Mouse (Mus musculus): ENCODE results near the gene Ddx27. TPM values are rescaled to one million over a fixed set of nuclear protein-coding genes. Genes with fewer than 3 reads are reported as not detected.

The Ddx27 gene
- total RNA-seq, 1 experiment from 2014 or later, result 123 TPM

DNA sequence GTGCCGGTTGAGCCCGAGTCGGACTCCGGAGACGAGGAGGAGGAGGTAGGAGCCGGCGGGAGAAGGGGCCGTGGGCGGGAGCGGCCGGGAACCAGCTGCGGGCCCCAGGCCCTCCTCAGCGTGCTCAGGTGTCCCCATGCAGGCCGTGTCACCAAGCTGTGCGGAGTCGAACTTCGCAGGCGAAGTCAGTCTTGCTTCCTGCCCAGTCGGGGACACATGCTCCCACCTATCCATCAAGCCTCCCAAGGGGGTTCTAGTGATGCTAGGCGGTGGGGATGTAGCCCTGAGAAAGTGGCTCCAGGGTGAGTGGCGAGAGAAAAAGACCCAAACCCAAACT lies 357 bp downstream of the Ddx27 start:
- ATAC-seq (replicated peaks; ENCODE audit: low read depth, poor library complexity, severe bottlenecking), result no peak

DNA sequence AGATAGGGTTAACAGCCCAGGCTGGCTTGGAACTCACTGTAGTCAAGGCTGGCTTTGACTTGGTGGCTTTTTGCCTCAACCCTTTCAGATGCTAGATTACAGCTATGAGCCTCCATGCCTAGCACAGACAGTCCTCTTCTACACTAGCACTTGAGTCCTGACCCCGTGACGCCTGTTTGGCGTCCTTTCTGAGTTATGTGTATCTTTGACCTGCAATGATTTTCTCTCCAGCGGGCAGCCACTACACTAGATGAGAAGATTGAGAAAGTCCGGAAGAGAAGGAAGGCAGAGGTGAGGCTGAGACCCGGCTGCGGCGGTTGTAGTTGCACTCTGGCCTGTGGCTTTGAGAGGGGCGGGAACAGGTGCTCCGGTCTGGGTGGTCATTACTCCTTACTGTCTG lies 4.4 kb downstream of the Ddx27 start:
- no peak for ATAC-seq (replicated peaks; ENCODE audit: low read depth, poor library complexity, severe bottlenecking)

DNA sequence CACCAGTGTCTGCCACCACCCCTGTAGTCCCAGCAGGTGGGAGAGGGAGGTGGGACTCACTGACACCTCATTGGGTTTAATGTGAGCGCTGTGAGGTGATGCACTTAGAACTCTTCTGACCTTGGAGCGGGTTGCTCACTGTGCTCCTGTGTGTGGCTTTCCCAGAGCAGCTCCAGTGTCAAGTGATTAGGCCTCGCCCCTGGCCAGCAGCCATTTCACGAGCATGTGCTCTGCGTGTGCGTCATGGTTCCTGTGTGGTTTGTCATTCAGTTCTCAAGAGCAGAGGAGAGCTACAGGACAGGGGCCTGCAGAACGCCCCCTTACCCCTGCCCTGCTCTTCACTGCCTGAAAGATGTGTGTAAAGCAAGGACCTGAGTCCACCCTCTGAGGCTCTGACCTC lies 13.6 kb downstream of the Ddx27 start:
- no peak for ATAC-seq (replicated peaks; ENCODE audit: low read depth, poor library complexity, severe bottlenecking)

DNA sequence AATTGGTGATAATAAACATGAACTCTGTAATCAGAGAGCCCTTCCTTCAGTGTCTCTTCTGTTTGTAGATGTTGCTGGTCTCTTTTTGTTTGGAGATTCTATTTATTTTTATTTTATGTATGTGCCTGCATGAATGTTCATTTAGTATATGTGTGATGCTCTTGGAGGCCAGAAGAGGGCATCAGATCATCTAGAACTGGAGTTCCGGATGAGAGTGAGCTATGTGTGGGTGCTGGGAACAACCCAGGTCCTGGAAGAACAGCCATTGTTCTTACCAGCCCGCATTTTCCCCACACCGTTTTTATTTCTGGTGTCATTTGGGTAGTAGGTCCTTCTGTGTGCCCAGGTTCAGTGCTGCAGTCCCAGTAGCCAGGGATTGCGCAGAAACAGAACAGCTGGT lies 15.5 kb downstream of the Ddx27 start:
- no peak for ATAC-seq (replicated peaks; ENCODE audit: low read depth, poor library complexity, severe bottlenecking)

DNA sequence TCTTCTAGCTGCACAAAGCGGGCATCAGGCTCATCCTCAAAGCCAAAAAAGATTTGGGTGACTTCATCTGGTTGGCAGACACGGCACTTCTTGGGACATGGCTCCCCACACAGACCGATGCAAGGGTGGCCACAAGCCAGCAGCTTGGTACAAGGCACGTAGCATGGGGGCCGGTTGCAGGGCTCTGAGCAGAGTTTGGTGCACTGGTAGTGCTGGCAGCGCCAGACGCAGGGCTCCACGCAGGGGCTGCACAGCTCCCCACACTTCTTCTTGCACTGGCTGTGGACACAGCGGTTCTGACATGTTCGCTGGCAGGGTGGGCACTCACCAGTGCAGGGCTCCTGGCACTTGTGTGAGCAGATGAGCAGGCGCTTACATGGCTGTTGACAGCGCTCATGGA lies 22.7 kb downstream of the Ddx27 start:
- ATAC-seq (replicated peaks; ENCODE audit: low read depth, poor library complexity, severe bottlenecking), result no peak

DNA sequence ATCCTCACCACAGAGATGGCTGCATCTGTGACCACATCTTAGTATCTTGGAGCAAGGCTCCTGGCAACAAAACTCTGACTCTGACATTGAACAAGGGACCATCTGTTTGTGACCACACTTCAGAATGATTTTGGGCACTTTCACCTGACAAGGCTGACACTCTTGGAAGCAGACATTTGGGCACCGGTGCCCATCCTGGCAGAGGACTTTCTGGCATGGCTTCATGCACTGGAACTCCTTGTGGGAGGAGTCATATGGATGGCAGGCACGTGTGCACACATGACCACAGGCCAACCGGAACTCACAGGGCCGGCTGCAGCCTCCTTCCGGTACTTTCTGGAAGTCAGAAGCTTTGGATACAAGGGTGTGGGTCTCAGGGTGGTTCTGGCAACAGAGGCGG lies 23.3 kb downstream of the Ddx27 start:
- no peak for ATAC-seq (replicated peaks; ENCODE audit: low read depth, poor library complexity, severe bottlenecking)

DNA sequence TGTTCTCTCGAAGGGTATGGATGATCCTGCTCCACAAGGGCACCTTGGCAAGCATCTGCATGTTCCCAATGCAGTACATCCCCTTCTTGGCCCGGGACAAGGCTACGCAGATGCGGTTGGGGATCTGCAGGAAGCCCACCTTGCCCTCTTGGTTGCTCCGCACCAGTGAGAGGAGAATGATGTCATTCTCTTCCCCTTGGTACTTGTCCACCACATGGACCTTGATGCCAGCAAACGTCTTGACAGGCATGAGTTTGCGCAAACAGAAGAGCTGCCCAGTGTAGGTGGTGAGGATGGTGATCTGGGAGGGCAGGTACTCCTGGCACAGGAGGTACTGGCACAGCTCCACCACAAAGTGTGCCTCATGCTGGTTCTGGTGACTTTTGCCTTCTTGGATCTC lies 23.7 kb downstream of the Ddx27 start:
- ATAC-seq (replicated peaks; ENCODE audit: low read depth, poor library complexity, severe bottlenecking), result no peak

DNA sequence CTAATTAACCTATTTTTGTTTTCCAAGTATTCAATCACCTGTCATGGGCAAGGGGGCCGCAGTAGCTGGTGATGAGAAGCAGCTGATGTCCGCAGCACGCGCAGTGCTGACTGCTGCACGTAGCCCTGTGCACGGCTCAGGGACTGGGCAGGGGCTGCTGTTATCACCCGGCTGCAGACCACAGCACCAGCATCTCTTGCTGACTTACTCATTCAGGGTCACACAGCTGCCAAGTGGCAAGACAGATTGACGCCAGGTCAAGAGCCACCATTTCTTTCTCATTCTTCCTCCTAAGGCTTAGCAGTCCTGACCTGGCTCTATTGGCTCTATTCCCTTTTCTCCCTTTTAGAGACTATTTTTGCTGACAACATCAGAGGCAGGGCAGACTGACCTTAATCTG lies 24.4 kb downstream of the Ddx27 start:
- no peak for ATAC-seq (replicated peaks; ENCODE audit: low read depth, poor library complexity, severe bottlenecking)

DNA sequence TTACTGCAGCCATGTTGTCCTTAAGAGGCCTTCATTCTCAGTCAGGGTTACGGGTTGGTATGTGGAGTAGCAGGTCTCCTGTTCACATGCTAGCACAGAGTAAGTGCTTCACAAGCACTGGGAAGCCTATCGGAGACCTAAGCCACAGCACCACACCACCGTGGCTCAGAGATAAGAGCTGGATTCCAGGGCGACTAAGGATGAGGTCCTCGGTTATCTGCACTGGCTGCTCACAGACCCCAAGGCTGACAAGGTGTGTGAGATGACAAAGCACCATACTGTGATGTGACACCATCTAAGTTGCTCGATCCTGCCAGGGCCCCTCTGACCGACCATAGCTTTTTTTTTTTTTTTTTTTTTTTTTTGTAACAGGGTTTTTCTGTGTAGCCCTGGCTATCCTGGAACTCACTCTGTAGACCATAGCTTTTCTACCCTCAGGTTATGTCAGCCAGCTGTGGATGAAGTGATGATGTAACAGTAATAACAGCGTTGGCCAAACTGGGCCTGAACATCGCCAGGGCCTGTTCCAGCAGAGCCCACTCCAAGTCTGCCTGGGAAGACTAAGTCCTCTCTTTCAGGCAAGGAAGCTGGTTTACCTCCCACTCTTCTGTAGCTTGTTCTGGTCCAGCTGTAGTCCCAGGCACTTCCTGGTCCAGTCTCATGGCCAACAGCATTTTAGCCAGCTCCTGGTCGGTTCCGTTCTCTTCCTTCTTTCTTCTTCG lies 28.6 kb downstream of the Ddx27 start:
- ATAC-seq (replicated peaks; ENCODE audit: low read depth, poor library complexity, severe bottlenecking), result peak; percentile 81

DNA sequence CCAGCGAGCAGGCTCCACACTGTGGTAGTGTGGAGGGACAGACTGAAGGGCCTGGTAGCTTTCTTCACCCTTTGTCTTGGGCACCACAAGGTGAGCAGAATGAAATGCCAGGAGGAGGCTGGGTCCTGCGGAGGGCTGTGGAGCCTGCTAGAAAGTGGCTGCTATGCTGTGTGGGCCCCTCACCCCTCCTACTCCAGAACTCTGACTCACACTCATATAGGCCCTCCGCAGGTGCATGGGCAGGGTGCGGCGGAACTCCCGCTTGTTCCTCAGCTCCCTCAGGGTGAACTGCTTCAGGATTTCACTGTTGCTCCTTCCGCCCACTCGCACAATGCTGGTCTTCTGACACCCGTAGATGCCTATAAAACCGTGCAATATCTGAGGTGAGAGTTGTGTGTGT lies 33.2 kb downstream of the Ddx27 start:
- ATAC-seq (replicated peaks; ENCODE audit: low read depth, poor library complexity, severe bottlenecking), result no peak

DNA sequence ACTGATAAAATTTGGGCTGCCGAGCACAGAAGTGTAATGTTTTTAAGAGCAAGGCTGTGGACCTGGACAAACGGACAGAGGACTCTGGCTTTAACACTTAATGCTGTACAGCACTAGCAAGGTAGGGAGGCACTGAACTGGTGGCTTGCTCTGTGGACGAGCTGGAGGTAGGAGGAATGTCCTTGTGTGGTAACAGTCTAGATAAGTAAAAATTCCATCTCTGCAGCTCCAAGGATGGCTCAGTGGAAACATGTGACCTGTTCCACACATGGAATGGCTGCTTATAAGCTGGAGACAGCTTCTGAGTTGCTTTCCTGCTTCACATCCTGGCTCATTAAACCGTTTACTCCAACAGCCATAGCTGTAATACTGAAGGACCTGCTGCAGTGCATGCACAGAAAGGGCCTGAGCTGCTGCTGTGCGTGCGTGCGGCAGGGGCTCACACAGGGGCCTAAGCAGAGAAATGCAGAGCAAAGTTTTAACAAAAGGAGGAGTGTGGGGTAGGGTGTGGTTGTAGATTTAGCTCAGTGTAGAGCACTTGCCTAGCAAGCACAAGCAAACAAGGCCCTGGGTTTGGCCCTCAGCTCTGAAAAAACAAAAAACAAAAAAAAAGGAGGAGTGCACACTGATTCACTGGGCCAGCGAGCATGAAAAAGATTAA lies 33.8 kb downstream of the Ddx27 start:
- no peak for ATAC-seq (replicated peaks; ENCODE audit: low read depth, poor library complexity, severe bottlenecking)

DNA sequence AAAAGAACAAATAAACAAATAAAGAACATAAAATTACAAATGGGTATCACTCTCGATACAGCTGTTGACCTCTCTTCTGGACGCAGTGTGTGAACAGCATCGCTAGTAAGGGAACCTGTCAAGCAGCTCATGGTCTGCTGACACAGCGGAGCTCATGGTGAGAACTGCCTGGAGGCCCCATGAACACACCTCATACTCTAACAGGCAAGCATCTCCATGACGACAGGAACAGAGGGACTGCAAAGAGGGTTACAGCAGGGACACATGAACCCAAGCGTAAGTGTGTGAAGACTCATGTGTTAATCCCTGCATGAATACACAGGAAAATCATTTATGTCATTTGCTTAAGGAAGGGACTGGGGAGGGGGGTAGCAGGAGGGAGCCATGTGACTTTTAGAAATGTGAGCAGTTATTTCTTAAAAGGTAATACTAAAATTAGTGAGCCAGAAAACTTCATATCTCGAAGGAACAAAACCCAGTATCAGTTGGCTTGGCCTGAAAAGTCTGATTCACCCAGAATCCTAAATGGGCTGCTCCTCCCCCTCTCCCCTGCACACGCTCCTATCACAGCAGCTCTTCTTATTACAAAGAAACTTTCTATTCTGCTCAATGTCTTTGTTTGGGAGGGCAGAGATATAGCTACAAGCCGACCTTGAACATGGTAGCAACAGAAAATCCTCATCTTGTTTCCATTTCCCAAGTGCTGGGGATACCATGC lies 38.3 kb downstream of the Ddx27 start:
- no peak for ATAC-seq (replicated peaks; ENCODE audit: low read depth, poor library complexity, severe bottlenecking)

DNA sequence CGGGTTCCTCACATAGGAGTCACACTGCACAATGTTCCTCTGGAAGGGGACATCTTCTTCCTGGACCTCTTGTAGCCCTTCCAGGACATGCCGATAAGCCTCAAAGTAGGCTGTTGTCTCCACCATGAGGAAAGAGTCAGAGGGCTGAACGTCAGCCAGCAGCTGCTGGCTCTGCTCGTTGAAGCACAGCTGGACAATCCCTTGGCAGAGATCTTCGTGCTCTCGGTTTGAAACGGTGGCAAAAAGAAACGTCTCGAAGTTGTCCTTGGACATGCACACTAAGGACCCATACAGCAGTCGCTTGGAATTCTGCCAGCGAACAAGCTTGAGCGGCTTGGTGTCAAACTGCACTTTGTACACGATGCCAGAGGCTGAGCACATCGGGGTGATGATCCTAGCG lies 40.4 kb downstream of the Ddx27 start:
- ATAC-seq (replicated peaks; ENCODE audit: low read depth, poor library complexity, severe bottlenecking), result no peak

DNA sequence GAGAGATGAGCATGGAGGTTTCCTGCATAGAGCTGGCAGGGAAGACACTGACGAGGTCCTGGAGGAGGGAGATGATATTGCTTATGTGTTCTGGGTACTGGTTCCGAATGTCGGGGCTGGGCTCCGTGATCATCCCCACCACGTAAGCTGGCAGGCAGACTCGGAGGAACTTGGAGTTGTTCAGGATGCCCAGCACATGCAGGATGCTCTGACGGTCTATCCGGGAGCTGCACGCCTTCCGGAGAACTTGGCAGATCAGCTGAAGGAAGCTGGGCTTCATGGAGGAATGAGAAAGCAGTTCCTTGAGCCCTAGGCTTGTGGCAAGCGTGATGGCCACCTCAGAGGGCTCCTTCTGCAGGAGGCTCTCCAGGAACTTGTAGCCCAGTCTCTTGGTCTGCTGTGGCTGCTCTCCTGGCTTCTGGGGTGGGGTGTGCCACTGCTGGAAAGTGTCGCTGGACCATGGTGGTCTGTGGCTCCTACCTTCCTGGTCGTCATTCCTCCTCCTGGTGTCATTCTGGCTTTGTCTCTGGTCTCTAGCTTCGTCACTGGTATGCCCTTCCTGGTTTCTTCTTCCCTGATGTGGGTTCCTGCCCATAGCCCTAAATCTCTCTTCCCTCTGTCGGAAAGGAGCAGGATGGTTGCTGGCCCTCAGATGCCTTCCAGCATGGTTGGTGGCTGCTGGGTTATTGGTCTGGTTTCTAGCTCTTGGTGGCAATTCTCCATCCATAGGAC lies 41.4 kb downstream of the Ddx27 start:
- no peak for ATAC-seq (replicated peaks; ENCODE audit: low read depth, poor library complexity, severe bottlenecking)

DNA sequence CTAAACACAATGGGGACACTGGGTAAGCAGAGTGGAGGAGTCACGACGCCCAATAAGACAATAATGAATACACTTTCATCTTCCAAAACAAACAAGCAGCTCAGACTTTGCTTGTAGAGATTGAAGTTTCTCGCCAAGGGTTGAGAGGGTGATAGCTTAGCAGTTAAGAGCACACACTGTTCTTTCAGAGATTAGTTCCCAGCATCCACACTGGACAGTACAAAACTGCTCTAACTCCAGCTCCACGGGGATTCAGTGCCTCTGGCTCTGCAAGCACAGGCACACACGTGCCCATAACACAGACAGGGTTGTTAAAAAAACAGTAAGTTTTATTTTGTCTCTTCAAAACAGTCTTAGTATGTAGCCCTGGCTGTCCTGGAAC lies 41.9 kb downstream of the Ddx27 start:
- no peak for ATAC-seq (replicated peaks; ENCODE audit: low read depth, poor library complexity, severe bottlenecking)

DNA sequence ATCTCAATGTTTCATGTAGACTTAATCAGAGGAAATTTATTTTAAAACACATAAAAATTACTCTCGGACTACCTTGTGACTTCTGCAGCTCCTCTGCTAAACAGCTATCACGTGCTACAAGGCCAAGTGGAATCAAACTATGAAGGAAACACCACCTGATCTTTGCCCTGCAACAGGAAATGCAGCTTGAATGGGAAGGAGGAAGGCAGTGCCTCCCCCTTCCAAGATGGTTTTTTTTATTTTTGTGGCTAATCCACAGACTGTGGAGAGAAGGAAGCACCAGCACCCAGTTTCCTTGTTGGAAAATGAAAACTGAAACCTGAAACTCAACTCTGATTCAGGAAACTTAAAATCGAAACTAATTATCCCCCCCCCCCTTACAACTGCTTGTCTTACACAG lies 43.2 kb downstream of the Ddx27 start:
- ATAC-seq (replicated peaks; ENCODE audit: low read depth, poor library complexity, severe bottlenecking), result no peak

DNA sequence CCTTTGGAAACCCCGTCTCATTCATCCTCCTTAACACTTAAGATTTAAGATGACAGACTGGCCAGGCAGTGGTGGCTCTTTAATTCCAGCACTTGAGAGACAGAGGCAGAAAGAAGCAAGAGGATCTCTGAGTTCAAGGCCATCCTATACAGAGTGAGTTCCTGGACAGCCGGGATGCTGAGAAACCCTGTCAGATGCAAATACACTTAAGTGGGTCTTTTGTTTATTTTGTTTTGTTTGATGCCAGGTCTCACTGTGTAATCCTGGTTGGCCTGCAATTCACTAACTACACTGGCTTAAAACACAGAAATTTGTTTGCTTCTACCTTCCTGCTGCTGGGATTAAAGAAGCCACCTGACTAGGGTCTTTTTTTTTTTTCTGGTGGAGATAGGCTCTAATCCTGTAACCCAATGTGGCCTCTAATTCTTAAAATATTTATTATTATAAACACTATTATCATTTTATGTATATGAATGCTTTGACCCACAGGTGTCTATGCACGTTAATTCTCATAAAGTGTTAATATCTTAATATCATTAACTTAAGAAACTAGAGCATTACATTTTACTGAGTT lies 43.9 kb downstream of the Ddx27 start:
- no peak for ATAC-seq (replicated peaks; ENCODE audit: low read depth, poor library complexity, severe bottlenecking)

DNA sequence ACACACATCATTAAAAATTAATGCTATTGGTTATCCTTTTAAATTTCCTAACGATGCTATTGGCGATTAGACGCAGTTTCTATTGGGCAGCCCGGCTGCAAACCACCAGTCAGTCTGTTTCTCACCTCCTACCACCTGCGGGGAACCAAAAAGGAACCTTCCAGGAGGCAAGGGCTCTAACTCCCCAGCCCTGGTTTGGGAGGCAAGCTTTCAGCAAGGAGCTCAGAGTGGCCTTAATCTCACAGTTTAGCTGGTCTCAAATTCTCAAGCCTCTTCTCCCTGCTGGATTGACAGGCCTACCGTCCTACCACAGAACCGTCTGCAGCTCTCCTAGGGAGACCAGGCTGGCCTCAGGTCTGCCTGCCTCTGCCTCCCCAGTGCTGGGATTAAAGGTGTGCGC lies 44.5 kb downstream of the Ddx27 start:
- no peak for ATAC-seq (replicated peaks; ENCODE audit: low read depth, poor library complexity, severe bottlenecking)

DNA sequence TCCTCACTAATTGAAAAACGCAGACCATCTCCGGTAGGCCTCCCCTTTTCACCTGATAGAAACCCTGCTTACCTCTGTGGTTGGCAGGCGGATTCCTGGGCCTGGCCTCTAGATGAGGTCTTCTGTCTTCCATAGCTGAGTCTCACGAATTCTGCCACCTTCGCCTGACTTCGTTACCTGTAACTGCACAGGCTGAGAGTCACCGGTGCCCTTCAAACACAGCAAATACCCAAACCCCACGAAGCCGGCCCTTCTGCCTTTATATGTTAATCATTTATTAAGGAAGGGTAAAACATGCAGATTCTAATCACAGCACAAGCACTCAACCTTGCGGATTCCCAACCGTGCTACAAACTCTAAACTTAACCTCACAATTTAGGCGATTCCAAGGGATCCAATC lies 45.0 kb downstream of the Ddx27 start:
- ATAC-seq (replicated peaks; ENCODE audit: low read depth, poor library complexity, severe bottlenecking), result no peak

DNA sequence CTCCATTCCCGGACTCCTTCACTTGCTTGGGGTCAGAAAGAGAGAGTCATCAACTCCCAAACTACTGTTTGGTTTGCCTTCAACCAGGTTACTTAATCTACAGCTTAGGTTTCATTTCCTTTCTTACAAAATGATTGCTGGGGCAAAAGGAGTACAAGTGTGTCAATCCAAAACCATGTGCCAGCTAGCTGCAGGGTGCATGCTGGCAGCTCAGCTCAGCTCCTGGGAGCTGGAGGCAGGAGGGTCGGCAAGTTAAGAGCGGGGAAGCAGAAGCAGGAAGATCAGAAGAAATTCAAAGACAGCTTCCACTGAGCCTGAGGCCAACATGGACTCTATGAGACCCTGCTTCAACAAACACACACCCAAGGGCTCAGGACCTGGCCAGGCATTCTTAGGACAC lies 45.4 kb downstream of the Ddx27 start:
- no peak for ATAC-seq (replicated peaks; ENCODE audit: low read depth, poor library complexity, severe bottlenecking)

DNA sequence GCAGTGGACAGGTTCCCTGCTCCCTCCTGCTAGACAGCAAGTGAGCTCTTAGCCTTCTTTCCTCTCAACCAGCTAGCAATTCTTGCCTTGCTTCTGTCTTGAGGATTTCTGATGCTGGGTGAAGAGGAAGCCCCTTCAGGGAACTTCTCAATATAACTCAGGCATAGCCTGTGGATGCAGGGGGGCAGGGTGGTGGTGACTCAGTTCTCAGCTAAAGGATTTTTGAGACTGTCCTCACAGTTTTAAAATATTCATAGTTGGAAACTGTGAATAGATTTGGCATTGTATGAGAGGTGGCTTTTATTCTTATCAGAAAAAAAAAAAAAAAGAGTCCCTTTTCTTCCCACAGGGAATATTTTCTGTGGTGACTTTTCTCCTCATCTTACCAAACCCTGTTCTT lies 45.8 kb downstream of the Ddx27 start:
- no peak for ATAC-seq (replicated peaks; ENCODE audit: low read depth, poor library complexity, severe bottlenecking)
